Mouse (Mus musculus) ES-Bruce4 (cell line): ENCODE measurements around the gene Slc44a2.

Source experiments
- CTCF ChIP-seq: IDR thresholded peaks from one replicate; pipeline ENCODE4 v1.8.1; 2011; ENCODE audit warnings: low read depth, low read length
- EP300 ChIP-seq: IDR thresholded peaks from 2 replicates; pipeline ENCODE4 v1.6.1; 2011; ENCODE audit warnings: low read depth, low read length; ENCODE audit not compliant: insufficient read depth

- TF ChIP-seq CTCF (no peak), EP300 (no peak)
Observed at GRCm38 (mm10) chr9:21273520-21274228, 46.8 kb upstream of the Slc44a2 start.
